Mouse (Mus musculus): ENCODE results near the gene Olfr374. TPM values are rescaled to one million over a fixed set of nuclear protein-coding genes. Genes with fewer than 3 reads are reported as not detected.

The Olfr374 gene
- total and polyA plus RNA-seq, 2 experiments from 2014 or later = not detected

- Histone ChIP-seq H3K4me1 (ENCODE audit: insufficient read depth, low read length) (no peaks in the 10 kb centered on the region), H3K4me2 (ENCODE audit: low read depth, low read length, poor library complexity, severe bottlenecking) (no peak overlapping the region), H3K9ac (replicated peaks; ENCODE audit: low read length, poor library complexity, severe bottlenecking) (no peak overlapping the region), H3K36me3 (ENCODE audit: insufficient read depth, low read length) (no peaks in the 10 kb centered on the region), H3K4me3 (ENCODE audit: low read depth, low read length) (no peak overlapping the region), H3K27me3 (ENCODE audit: insufficient read depth, low read length) (no peaks in the 10 kb centered on the region), H3K27ac (ENCODE audit: low read depth, low read length) (no peak overlapping the region), H3K9me3 (ENCODE audit: low read length) (no peaks in the 10 kb centered on the region)
- no peak for TF ChIP-seq CTCF (IDR thresholded peaks at IDR 0.05)
- DNase-seq (ENCODE audit: low spot score) = no peak
- no peak for ATAC-seq (ENCODE audit: low FRiP score)
- 68% methylated on average over 1 of the region's 1 CpGs for WGBS
Measured at GRCm38 (mm10) chr8:72127834-72128233, 21.0 kb downstream of the Olfr374 start.

- H3K4me3 ChIP-seq (ENCODE audit: low read depth, low read length) = no peak overlapping the region
- no peaks in the 10 kb centered on the region for H3K9me3 ChIP-seq (ENCODE audit: low read length)
- ATAC-seq (ENCODE audit: low FRiP score) (no peak), DNase-seq (ENCODE audit: low spot score) (no peak)
- no peak overlapping the region for H3K9ac ChIP-seq (replicated peaks; ENCODE audit: low read length, poor library complexity, severe bottlenecking)
- no peaks in the 10 kb centered on the region for H3K36me3 ChIP-seq (ENCODE audit: insufficient read depth, low read length)
- TF ChIP-seq CTCF (IDR thresholded peaks at IDR 0.05) = no peak
- no peak overlapping the region for H3K4me2 ChIP-seq (ENCODE audit: low read depth, low read length, poor library complexity, severe bottlenecking)
- H3K27ac ChIP-seq (ENCODE audit: low read depth, low read length) = no peak overlapping the region
- no peaks in the 10 kb centered on the region for H3K27me3 ChIP-seq (ENCODE audit: insufficient read depth, low read length)
- WGBS = 72% methylated on average over 2 of the region's 2 CpGs
- H3K4me1 ChIP-seq (ENCODE audit: insufficient read depth, low read length) = 0 out of 2 replicates have a peak, but pooled peaks cover 2% of the 10 kb centered on the region
Measured at GRCm38 (mm10) chr8:72131251-72131650, 24.4 kb downstream of the Olfr374 start.

- no peak for TF ChIP-seq CTCF (IDR thresholded peaks at IDR 0.05)
- Histone ChIP-seq H3K4me1 (ENCODE audit: insufficient read depth, low read length) (0 out of 2 replicates have a peak, but pooled peaks cover 5% of the 10 kb centered on the region), H3K9me3 (ENCODE audit: low read length) (no peaks in the 10 kb centered on the region), H3K4me3 (ENCODE audit: low read depth, low read length) (no peak overlapping the region), H3K36me3 (ENCODE audit: insufficient read depth, low read length) (no peaks in the 10 kb centered on the region), H3K9ac (replicated peaks; ENCODE audit: low read length, poor library complexity, severe bottlenecking) (no peak overlapping the region), H3K4me2 (ENCODE audit: low read depth, low read length, poor library complexity, severe bottlenecking) (no peak overlapping the region), H3K27me3 (ENCODE audit: insufficient read depth, low read length) (no peaks in the 10 kb centered on the region), H3K27ac (ENCODE audit: low read depth, low read length) (no peak overlapping the region)
- ATAC-seq (ENCODE audit: low FRiP score) = no peak
- 81% methylated on average over 2 of the region's 2 CpGs for WGBS
- DNase-seq (ENCODE audit: low spot score) = no peak
Measured at GRCm38 (mm10) chr8:72131901-72132300, 25.1 kb downstream of the Olfr374 start.

GRCm38 (mm10) chr8:72132417-72132816 is 25.6 kb downstream of the Olfr374 start:
- WGBS = 94% methylated on average over 1 of the region's 1 CpGs
- no peak for DNase-seq (ENCODE audit: low spot score)
- Histone ChIP-seq H3K27ac (ENCODE audit: low read depth, low read length) (no peak overlapping the region), H3K9ac (replicated peaks; ENCODE audit: low read length, poor library complexity, severe bottlenecking) (no peak overlapping the region), H3K36me3 (ENCODE audit: insufficient read depth, low read length) (no peaks in the 10 kb centered on the region), H3K4me2 (ENCODE audit: low read depth, low read length, poor library complexity, severe bottlenecking) (no peak overlapping the region), H3K9me3 (ENCODE audit: low read length) (no peaks in the 10 kb centered on the region), H3K27me3 (ENCODE audit: insufficient read depth, low read length) (no peaks in the 10 kb centered on the region), H3K4me1 (ENCODE audit: insufficient read depth, low read length) (0 out of 2 replicates have a peak, but pooled peaks cover 5% of the 10 kb centered on the region), H3K4me3 (ENCODE audit: low read depth, low read length) (no peak overlapping the region)
- no peak for ATAC-seq (ENCODE audit: low FRiP score)
- TF ChIP-seq CTCF (IDR thresholded peaks at IDR 0.05) = no peak

- 83% methylated on average over 1 of the region's 1 CpGs for WGBS
- 0 out of 2 replicates have a peak, but pooled peaks cover 5% of the 10 kb centered on the region for H3K4me1 ChIP-seq (ENCODE audit: insufficient read depth, low read length)
- no peaks in the 10 kb centered on the region for H3K9me3 ChIP-seq (ENCODE audit: low read length)
- no peaks in the 10 kb centered on the region for H3K27me3 ChIP-seq (ENCODE audit: insufficient read depth, low read length)
- no peak for TF ChIP-seq CTCF (IDR thresholded peaks at IDR 0.05)
- DNase-seq (ENCODE audit: low spot score) (no peak), ATAC-seq (ENCODE audit: low FRiP score) (no peak)
- no peaks in the 10 kb centered on the region for H3K36me3 ChIP-seq (ENCODE audit: insufficient read depth, low read length)
- H3K9ac ChIP-seq (replicated peaks; ENCODE audit: low read length, poor library complexity, severe bottlenecking) = no peak overlapping the region
- H3K4me2 ChIP-seq (ENCODE audit: low read depth, low read length, poor library complexity, severe bottlenecking) = no peak overlapping the region
- H3K4me3 ChIP-seq (ENCODE audit: low read depth, low read length) = no peak overlapping the region
- H3K27ac ChIP-seq (ENCODE audit: low read depth, low read length) = no peak overlapping the region
Measured at GRCm38 (mm10) chr8:72132891-72133290, 26.1 kb downstream of the Olfr374 start.

- WGBS = 67% methylated on average over 1 of the region's 1 CpGs
- Histone ChIP-seq H3K9me3 (ENCODE audit: low read length) (no peaks in the 10 kb centered on the region), H3K4me3 (ENCODE audit: low read depth, low read length) (no peak overlapping the region), H3K36me3 (ENCODE audit: insufficient read depth, low read length) (no peaks in the 10 kb centered on the region), H3K4me2 (ENCODE audit: low read depth, low read length, poor library complexity, severe bottlenecking) (no peak overlapping the region), H3K27me3 (ENCODE audit: insufficient read depth, low read length) (no peaks in the 10 kb centered on the region), H3K4me1 (ENCODE audit: insufficient read depth, low read length) (0 out of 2 replicates have a peak, but pooled peaks cover 5% of the 10 kb centered on the region), H3K27ac (ENCODE audit: low read depth, low read length) (no peak overlapping the region), H3K9ac (replicated peaks; ENCODE audit: low read length, poor library complexity, severe bottlenecking) (no peak overlapping the region)
- ATAC-seq (ENCODE audit: low FRiP score) = no peak
- DNase-seq (ENCODE audit: low spot score) = no peak
- TF ChIP-seq CTCF (IDR thresholded peaks at IDR 0.05) = no peak
Measured at GRCm38 (mm10) chr8:72133507-72133906, 26.7 kb downstream of the Olfr374 start.
